8 mouse cellular contexts compared by ENCODE assay signal in the genomic region with DNA sequence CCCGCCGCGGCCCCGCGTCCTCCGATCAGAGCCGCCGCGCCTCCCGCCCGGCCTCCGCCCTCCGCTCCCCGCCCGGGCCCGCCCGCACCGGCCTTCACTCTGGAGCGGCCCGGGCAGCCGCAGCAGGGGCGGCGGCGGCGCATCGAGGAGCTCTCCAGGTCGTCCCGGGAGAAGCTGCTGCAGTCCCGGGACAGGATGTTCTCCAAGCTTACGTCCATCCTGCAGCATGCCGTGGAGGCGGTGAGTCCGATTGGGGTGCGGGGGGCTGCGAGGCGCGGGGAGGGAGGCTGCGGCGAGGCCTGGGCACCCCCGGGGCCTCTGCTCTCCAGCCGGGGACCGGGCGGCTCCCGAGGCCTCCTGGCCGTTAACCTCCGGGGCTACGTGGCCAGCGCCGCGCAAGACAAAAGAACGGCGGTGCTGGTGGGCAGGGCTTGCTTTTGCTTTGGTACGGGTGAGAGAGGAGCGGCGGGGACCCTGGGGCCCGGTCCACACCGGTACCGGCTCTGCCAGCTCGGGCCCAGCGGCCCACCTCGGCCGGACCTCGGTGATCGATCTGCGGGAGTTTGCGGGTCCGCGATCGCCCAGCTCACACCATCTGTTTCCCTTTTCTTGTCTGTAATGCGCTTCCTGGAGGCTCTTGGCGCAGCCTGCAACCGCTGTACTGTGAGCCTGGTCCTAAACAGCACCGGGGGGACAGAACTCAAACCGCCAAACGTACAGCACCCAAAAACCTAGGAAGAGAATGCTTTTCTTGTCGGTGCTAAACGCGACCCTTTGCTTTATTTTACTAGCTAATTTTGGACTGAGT. TPM values are rescaled to one million over a fixed set of nuclear protein-coding genes. Genes with fewer than 3 reads are reported as not detected.
DNase-seq lines count a peak whose midpoint lies in the region; ATAC-seq lines count a peak whose summit lies in the region.

No protein-coding gene starts in this region.

- H3K9me3 ChIP-seq in hindbrain, embryonic 14.5 days (ENCODE audit: control insufficient read depth, low read length), result no peaks in the 10 kb centered on the region
- no peaks in the 10 kb centered on the region for H3K9me3 ChIP-seq in limb, embryonic 13.5 days
- H3K9me3 ChIP-seq in midbrain, embryonic 13.5 days, result no peaks in the 10 kb centered on the region
- H3K9me3 ChIP-seq in stomach, embryonic 14.5 days (ENCODE audit: control insufficient read depth, low read depth, low read length), result no peaks in the 10 kb centered on the region

- WGBS in hindbrain, embryonic 14.5 days, result under 1% methylated on average over 51 of the region's 78 CpGs
- under 1% methylated on average over 61 of the region's 78 CpGs for WGBS in limb, embryonic 13.5 days
- WGBS in midbrain, embryonic 13.5 days, result under 1% methylated on average over 73 of the region's 78 CpGs
- under 1% methylated on average over 78 of the region's 78 CpGs for WGBS in stomach, embryonic 14.5 days

- 0 out of 2 replicates have a peak, but pooled peaks cover 4% of the 10 kb centered on the region for H3K36me3 ChIP-seq in hindbrain, embryonic 14.5 days (replicated peaks; ENCODE audit: control insufficient read depth, insufficient read depth)
- H3K36me3 ChIP-seq in limb, embryonic 13.5 days, result no peaks in the 10 kb centered on the region
- no peaks in the 10 kb centered on the region for H3K36me3 ChIP-seq in midbrain, embryonic 13.5 days
- H3K36me3 ChIP-seq in stomach, embryonic 14.5 days (ENCODE audit: control insufficient read depth, insufficient read depth, low read length), result no peaks in the 10 kb centered on the region

- peak; percentile 29 to 55 for DNase-seq in left cerebral cortex, adult 18-20 months (ENCODE audit: low spot score in 2 of 2)
- DNase-seq in left cerebral cortex, adult 11 months (ENCODE audit: low spot score), result no peak
- peak; percentile 38 for DNase-seq in frontal cortex, postnatal 25 days (ENCODE audit: low spot score in 2 of 2)
- DNase-seq in hindbrain, embryonic 14.5 days (ENCODE audit: low spot score), result peak; percentile 61

- H3K4me2 ChIP-seq in hindbrain, embryonic 14.5 days (replicated peaks), result peak overlapping the region; percentile 81
- peak overlapping the region; percentile 70 for H3K4me2 ChIP-seq in limb, embryonic 13.5 days (replicated peaks)
- H3K4me2 ChIP-seq in midbrain, embryonic 13.5 days (replicated peaks), result peak overlapping the region; percentile 69
- peak overlapping the region; percentile 76 for H3K4me2 ChIP-seq in stomach, embryonic 14.5 days (replicated peaks; ENCODE audit: low read depth, low read length)

- peaks cover 25% of the 10 kb centered on the region for H3K4me1 ChIP-seq in brown adipose tissue, adult 24 weeks (ENCODE audit: control insufficient read depth, insufficient read depth, insufficient read length, low read length)
- H3K4me1 ChIP-seq in hindbrain, embryonic 14.5 days (replicated peaks; ENCODE audit: control insufficient read depth, insufficient read depth, low read length), result peaks cover 43% of the 10 kb centered on the region
- H3K4me1 ChIP-seq in limb, embryonic 13.5 days, result peaks cover 70% of the 10 kb centered on the region
- peaks cover 63% of the 10 kb centered on the region for H3K4me1 ChIP-seq in midbrain, embryonic 13.5 days (replicated peaks)
- H3K4me1 ChIP-seq in stomach, embryonic 14.5 days (ENCODE audit: control insufficient read depth, insufficient read depth, low read length), result peaks cover 52% of the 10 kb centered on the region

- H3K4me3 ChIP-seq in brown adipose tissue, adult 24 weeks (ENCODE audit: insufficient read depth, low read depth, low read length), result peak overlapping the region; percentile 97
- peak overlapping the region; percentile 89 for H3K4me3 ChIP-seq in hindbrain, embryonic 14.5 days (replicated peaks; ENCODE audit: low read length)
- peak overlapping the region; percentile 98 for H3K4me3 ChIP-seq in limb, embryonic 13.5 days
- H3K4me3 ChIP-seq in midbrain, embryonic 13.5 days (replicated peaks), result peak overlapping the region; percentile 93
- H3K4me3 ChIP-seq in stomach, embryonic 14.5 days (ENCODE audit: low read depth, low read length), result peak overlapping the region; percentile 98

- H3K27ac ChIP-seq in brown adipose tissue, adult 24 weeks (replicated peaks; ENCODE audit: low read depth, low read length), result peak overlapping the region; percentile 79
- H3K27ac ChIP-seq in hindbrain, embryonic 14.5 days, result peak overlapping the region; percentile 96
- peak overlapping the region; percentile 96 for H3K27ac ChIP-seq in limb, embryonic 13.5 days
- peak overlapping the region; percentile 97 for H3K27ac ChIP-seq in midbrain, embryonic 13.5 days
- peak overlapping the region; percentile 97 for H3K27ac ChIP-seq in stomach, embryonic 14.5 days (ENCODE audit: low read length)

- H3K27me3 ChIP-seq in hindbrain, embryonic 14.5 days (ENCODE audit: control insufficient read depth, insufficient read depth, low read length), result no peaks in the 10 kb centered on the region
- H3K27me3 ChIP-seq in limb, embryonic 13.5 days, result no peaks in the 10 kb centered on the region
- H3K27me3 ChIP-seq in midbrain, embryonic 13.5 days, result no peaks in the 10 kb centered on the region
- H3K27me3 ChIP-seq in stomach, embryonic 14.5 days (ENCODE audit: control insufficient read depth, insufficient read depth, low read length), result no peaks in the 10 kb centered on the region

- peak overlapping the region; percentile 99 for H3K9ac ChIP-seq in hindbrain, embryonic 14.5 days
- peak overlapping the region; percentile 100 for H3K9ac ChIP-seq in limb, embryonic 13.5 days
- H3K9ac ChIP-seq in midbrain, embryonic 13.5 days (replicated peaks), result peak overlapping the region; percentile 98
- H3K9ac ChIP-seq in stomach, embryonic 14.5 days (replicated peaks; ENCODE audit: low read depth, low read length), result peak overlapping the region; percentile 99

- ATAC-seq in hindbrain, embryonic 14.5 days (ENCODE audit: low FRiP score), result peak; percentile 78
- peak; percentile 45 for ATAC-seq in limb, embryonic 13.5 days (ENCODE audit: low FRiP score, low read depth)
- ATAC-seq in midbrain, embryonic 13.5 days, result peak; percentile 84
- peak; percentile 15 for ATAC-seq in stomach, embryonic 14.5 days (ENCODE audit: insufficient number of reproducible peaks, insufficient read depth, low FRiP score, low read depth)

RNA-seq across cellular contexts. Expression of gene Fam160b1, which starts 0.9 kb away (rescaled TPM):
- 10 to 100 TPM; 25.3 to 26.3 TPM for total RNA-seq in left cerebral cortex, adult 18-20 months (2021)
- 9.0 and 9.3 TPM in 2 replicates for polyA plus RNA-seq in brown adipose tissue, adult 24 weeks (2012; ENCODE audit: insufficient read depth, insufficient read length, missing spikeins)
- 17.4 and 18.5 TPM in 2 replicates for polyA plus RNA-seq in hindbrain, embryonic 14.5 days (2014; fragmentation: Nextera tagmentation; extraction: Ambion mirVana)
- 15.8 and 16.2 TPM in 2 replicates for polyA plus RNA-seq in limb, embryonic 13.5 days (2015; fragmentation: Nextera tagmentation; extraction: Ambion mirVana)
- polyA plus RNA-seq in midbrain, embryonic 13.5 days (2015; fragmentation: Nextera tagmentation; extraction: Ambion mirVana), result 14.2 TPM in 2 replicates
- polyA plus RNA-seq in stomach, embryonic 14.5 days (2014; fragmentation: Nextera tagmentation; extraction: Ambion mirVana), result 16.6 and 20.4 TPM in 2 replicates

RNA-seq across cellular contexts. Expression of gene Ablim1, which starts 46.6 kb away (rescaled TPM):
- total RNA-seq in left cerebral cortex, adult 18-20 months (2021), result 100 to 1,000 TPM; 115 to 119 TPM
- 52.5 and 54.2 TPM in 2 replicates for polyA plus RNA-seq in brown adipose tissue, adult 24 weeks (2012; ENCODE audit: insufficient read depth, insufficient read length, missing spikeins)
- polyA plus RNA-seq in hindbrain, embryonic 14.5 days (2014; fragmentation: Nextera tagmentation; extraction: Ambion mirVana), result 56.6 and 61.8 TPM in 2 replicates
- 29.1 and 34.0 TPM in 2 replicates for polyA plus RNA-seq in limb, embryonic 13.5 days (2015; fragmentation: Nextera tagmentation; extraction: Ambion mirVana)
- polyA plus RNA-seq in midbrain, embryonic 13.5 days (2015; fragmentation: Nextera tagmentation; extraction: Ambion mirVana), result 31.3 and 34.4 TPM in 2 replicates
- polyA plus RNA-seq in stomach, embryonic 14.5 days (2014; fragmentation: Nextera tagmentation; extraction: Ambion mirVana), result 36.9 and 43.7 TPM in 2 replicates

Comparison
In these comparisons a context has a peak if more than half of its experiments do, and no peak if none do; other contexts are left out.
1. ATAC-seq: peak in every context shown above with its lines; median percentile 84 in midbrain, embryonic 13.5 days; 78 in hindbrain, embryonic 14.5 days; 45 in limb, embryonic 13.5 days; 15 in stomach, embryonic 14.5 days.